Mouse (Mus musculus): Measurements from ENCODE around the gene Map2k5. TPM values are rescaled to one million over a fixed set of nuclear protein-coding genes. Genes with fewer than 3 reads are reported as not detected.

Map2k5 gene
- polyA plus RNA-seq, 1 experiment from 2014 or later = 37.3 TPM

DNA sequence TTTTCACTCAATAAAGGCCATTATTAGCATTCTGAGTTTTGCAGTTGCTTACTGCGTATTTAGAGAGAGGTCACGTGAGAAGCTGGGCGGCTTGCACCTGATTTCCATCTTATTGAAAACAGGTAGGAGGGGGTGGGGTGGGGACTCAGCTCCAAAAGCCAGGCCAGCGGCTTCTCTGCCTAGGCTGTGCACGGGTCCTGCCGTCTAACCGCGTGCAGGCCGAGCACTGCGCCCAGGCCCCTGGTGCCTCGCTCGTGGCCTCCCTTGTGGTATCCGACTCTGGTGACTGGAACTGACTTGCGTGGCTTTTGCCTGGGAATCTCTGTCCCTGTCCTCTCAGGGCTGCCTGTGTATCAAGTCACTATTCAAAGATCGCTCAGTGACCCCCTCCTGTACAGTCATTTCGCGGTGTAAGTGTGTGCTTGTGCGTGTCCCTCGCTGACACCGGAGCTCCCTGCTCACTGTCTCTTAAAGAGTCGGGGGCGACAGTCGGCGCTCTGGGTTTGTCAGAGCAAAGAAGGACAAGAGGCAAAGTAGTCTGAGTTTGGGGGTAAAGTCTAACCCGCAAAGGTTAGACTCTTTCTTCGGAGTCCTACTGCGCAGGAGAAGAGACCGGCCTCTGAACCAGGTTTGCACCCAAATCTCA, 245.6 kb downstream of the Map2k5 start:
- TF ChIP-seq CTCF (IDR thresholded peaks at IDR 0.05; ENCODE audit: low read depth) = no peak
- 3% methylated on average over 28 of the region's 28 CpGs for WGBS
- H3K36me3 ChIP-seq (ENCODE audit: insufficient read depth) = no peaks in the 10 kb centered on the region
- H3K4me3 ChIP-seq (ENCODE audit: low read depth, low read length) = peak overlapping the region; percentile 62
- peak overlapping the region; percentile 80 for H3K27ac ChIP-seq (ENCODE audit: low read depth)
- H3K9ac ChIP-seq = peak overlapping the region; percentile 74
- H3K9me3 ChIP-seq (ENCODE audit: low read depth, low read length) = no peaks in the 10 kb centered on the region
- DNase-seq = peak; percentile 58
- ATAC-seq (ENCODE audit: insufficient read depth) = peak; percentile 16; the same call in 1 of the 2 replicates
- H3K27me3 ChIP-seq (ENCODE audit: insufficient read depth, low read length) = peaks cover 36% of the 10 kb centered on the region
- peak overlapping the region; percentile 87 for H3K4me2 ChIP-seq
- peaks cover 6% of the 10 kb centered on the region; the same call in 1 of the 2 replicates for H3K4me1 ChIP-seq (ENCODE audit: insufficient read depth)

- no peak for ATAC-seq (ENCODE audit: insufficient read depth)
- Histone ChIP-seq H3K4me3 (ENCODE audit: low read depth, low read length) (no peak overlapping the region), H3K4me1 (ENCODE audit: insufficient read depth) (peaks cover 6% of the 10 kb centered on the region; the same call in 1 of the 2 replicates), H3K9me3 (ENCODE audit: low read depth, low read length) (no peaks in the 10 kb centered on the region), H3K9ac (no peak overlapping the region), H3K4me2 (no peak overlapping the region), H3K27me3 (ENCODE audit: insufficient read depth, low read length) (peaks cover 13% of the 10 kb centered on the region), H3K36me3 (ENCODE audit: insufficient read depth) (no peaks in the 10 kb centered on the region), H3K27ac (ENCODE audit: low read depth) (no peak overlapping the region)
- WGBS = 64% methylated on average over 8 of the region's 8 CpGs
- no peak for TF ChIP-seq CTCF (IDR thresholded peaks at IDR 0.05; ENCODE audit: low read depth)
- DNase-seq = no peak
These were observed 248.1 kb downstream of the Map2k5 start for GRCm38 (mm10) chr9:63129641-63130041.

- Histone ChIP-seq H3K36me3 (ENCODE audit: insufficient read depth) (no peaks in the 10 kb centered on the region), H3K4me3 (ENCODE audit: low read depth, low read length) (no peak overlapping the region), H3K9me3 (ENCODE audit: low read depth, low read length) (no peaks in the 10 kb centered on the region), H3K27ac (ENCODE audit: low read depth) (no peak overlapping the region), H3K4me1 (ENCODE audit: insufficient read depth) (no peaks in the 10 kb centered on the region), H3K9ac (peak overlapping the region; percentile 10; the same call in 1 of the 2 replicates), H3K27me3 (ENCODE audit: insufficient read depth, low read length) (no peaks in the 10 kb centered on the region), H3K4me2 (peak overlapping the region; percentile 82)
- TF ChIP-seq CTCF (IDR thresholded peaks at IDR 0.05; ENCODE audit: low read depth) = no peak
- WGBS = 40% methylated on average over 9 of the region's 9 CpGs
- DNase-seq = no peak
- no peak for ATAC-seq (ENCODE audit: insufficient read depth)
These were observed 253.2 kb downstream of the Map2k5 start for GRCm38 (mm10) chr9:63124512-63124911.

DNA sequence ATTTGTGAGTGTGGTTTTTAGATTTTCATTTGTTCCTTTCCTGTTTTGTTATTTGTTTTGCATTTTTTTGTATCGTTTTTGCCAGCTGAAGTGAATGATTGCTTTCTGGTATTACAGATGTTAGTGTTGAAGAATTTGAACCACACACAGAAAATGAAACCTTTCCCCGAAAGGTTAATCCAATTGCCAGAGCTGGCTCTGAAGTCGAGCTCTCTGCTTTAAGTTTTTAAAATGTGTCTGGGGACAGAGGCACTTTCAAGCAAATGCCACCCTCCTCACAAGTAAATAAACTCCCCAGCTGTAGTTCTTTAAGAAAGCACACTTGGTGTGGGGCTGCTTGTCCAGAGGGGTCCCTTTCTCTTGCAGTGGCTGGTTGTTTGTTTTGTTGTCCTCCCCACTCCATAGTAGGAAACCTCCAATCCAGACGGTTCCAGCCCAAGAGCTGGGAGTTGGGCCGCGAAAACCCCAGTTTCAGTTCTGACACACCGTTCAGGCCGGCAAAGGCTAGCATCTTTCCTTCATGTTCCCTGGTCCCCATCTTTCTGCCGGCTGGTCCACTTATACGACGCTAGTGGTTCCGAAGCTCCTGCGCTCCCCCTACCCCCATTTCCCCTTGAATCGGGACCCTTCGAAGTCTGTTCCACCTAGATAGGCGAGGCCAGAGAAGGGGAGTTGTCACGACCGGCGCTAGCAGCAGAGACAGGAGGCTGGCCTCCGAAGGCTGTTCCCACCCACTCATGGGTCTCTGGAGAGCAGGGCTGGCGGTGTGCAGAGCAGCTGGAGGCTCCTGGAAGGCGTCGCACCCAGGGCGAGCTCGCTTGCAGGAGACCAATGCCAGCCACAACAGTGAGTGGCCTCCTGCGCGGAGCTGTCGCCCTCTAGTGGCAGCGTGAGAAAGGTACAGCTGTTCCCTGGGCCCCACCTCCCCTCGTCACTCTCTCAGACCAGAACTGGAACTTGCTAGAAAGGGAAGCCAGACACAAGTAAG, 254.0 kb downstream of the Map2k5 start:
- Histone ChIP-seq H3K27me3 (ENCODE audit: insufficient read depth, low read length) (no peaks in the 10 kb centered on the region), H3K27ac (ENCODE audit: low read depth) (peak overlapping the region; percentile 76), H3K4me2 (peak overlapping the region; percentile 82), H3K4me3 (ENCODE audit: low read depth, low read length) (peak overlapping the region; percentile 44), H3K36me3 (ENCODE audit: insufficient read depth) (no peaks in the 10 kb centered on the region), H3K4me1 (ENCODE audit: insufficient read depth) (no peaks in the 10 kb centered on the region), H3K9ac (peak overlapping the region; percentile 38), H3K9me3 (ENCODE audit: low read depth, low read length) (no peaks in the 10 kb centered on the region)
- peak; percentile 99 for ATAC-seq (ENCODE audit: insufficient read depth)
- peak; percentile 98 for DNase-seq
- peak; percentile 100 for TF ChIP-seq CTCF (IDR thresholded peaks at IDR 0.05; ENCODE audit: low read depth)
- 6% methylated on average over 30 of the region's 30 CpGs for WGBS

DNA sequence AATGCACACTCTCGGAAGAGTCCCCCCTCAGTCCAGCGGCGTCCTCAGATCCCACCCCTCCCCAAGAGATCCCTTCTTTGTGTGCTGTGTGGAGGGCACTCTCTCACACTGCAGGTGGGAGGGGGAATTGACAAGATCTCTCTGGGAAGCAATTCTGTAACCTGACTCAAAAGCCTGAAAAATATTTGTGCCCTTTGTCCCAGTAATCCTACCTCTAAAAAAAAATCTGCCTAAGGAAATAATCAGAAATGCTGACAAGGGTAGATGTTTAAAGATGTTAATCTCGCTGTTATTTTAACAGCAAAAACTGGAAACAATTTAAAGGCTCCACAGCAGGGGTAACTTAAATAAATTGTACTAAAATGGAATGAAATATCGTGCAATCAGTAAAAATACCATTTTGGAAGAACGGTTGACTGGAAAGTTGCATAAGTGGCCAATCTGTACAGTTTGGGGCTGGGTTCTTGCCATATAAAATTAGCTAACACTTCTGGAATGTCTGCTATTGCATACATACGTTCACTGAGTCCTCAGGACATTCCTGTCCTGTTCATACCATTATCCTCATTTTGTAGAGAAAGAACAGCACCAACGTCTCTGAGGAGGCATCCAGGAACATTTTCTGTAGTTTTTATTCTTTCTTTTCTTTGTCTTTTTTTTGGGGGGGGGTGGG, 255.4 kb downstream of the Map2k5 start:
- no peak for TF ChIP-seq CTCF (IDR thresholded peaks at IDR 0.05; ENCODE audit: low read depth)
- H3K4me3 ChIP-seq (ENCODE audit: low read depth, low read length) = no peak overlapping the region
- WGBS = 43% methylated on average over 8 of the region's 8 CpGs
- no peak overlapping the region for H3K4me2 ChIP-seq
- no peaks in the 10 kb centered on the region for H3K27me3 ChIP-seq (ENCODE audit: insufficient read depth, low read length)
- no peaks in the 10 kb centered on the region for H3K36me3 ChIP-seq (ENCODE audit: insufficient read depth)
- H3K9ac ChIP-seq = no peak overlapping the region
- DNase-seq (peak; percentile 69), ATAC-seq (ENCODE audit: insufficient read depth) (no peak)
- no peaks in the 10 kb centered on the region for H3K9me3 ChIP-seq (ENCODE audit: low read depth, low read length)
- H3K4me1 ChIP-seq (ENCODE audit: insufficient read depth) = no peaks in the 10 kb centered on the region
- no peak overlapping the region for H3K27ac ChIP-seq (ENCODE audit: low read depth)

DNA sequence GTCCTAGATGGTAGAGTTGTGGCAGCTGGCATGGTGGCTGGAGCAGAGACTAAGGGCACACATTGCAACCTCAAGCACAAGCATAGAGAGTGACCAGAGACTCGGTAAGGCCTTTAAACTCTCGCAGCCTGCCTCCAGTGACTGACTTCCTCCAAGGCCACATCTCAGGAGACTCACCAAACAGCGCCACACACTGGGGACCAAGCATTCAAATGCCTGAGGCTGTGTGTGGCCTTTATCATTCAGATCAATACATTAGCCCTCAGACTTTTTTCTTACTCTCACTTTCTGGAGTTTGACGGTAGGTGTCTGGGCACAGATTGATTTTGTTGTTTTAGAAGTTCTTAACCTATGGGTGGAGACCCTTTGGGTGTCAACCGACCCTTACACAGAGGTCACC, 259.3 kb downstream of the Map2k5 start:
- Histone ChIP-seq H3K4me3 (ENCODE audit: low read depth, low read length) (no peak overlapping the region), H3K4me1 (ENCODE audit: insufficient read depth) (no peaks in the 10 kb centered on the region), H3K4me2 (no peak overlapping the region), H3K9me3 (ENCODE audit: low read depth, low read length) (no peaks in the 10 kb centered on the region), H3K27ac (ENCODE audit: low read depth) (no peak overlapping the region), H3K9ac (no peak overlapping the region), H3K27me3 (ENCODE audit: insufficient read depth, low read length) (no peaks in the 10 kb centered on the region), H3K36me3 (ENCODE audit: insufficient read depth) (no peaks in the 10 kb centered on the region)
- no peak for TF ChIP-seq CTCF (IDR thresholded peaks at IDR 0.05; ENCODE audit: low read depth)
- DNase-seq = no peak
- WGBS = 62% methylated on average over 5 of the region's 5 CpGs
- ATAC-seq (ENCODE audit: insufficient read depth) = no peak

Other genes with a start within 250 kb of the Map2k5 start
- gene Skor1, start 228.9 kb downstream of the Map2k5 start, polyA plus RNA-seq (2014; fragmentation: Nextera tagmentation; extraction: Ambion mirVana) = not detected in 2 replicates
- gene 2300009A05Rik, start 21.3 kb upstream of the Map2k5 start, polyA plus RNA-seq (2014; fragmentation: Nextera tagmentation; extraction: Ambion mirVana) = 37.5 and 39.5 TPM in 2 replicates
- 0.05 and 0.08 TPM in 2 replicates for gene Iqch, start 224.6 kb upstream of the Map2k5 start, polyA plus RNA-seq (2014; fragmentation: Nextera tagmentation; extraction: Ambion mirVana)
- 27.3 and 29.1 TPM in 2 replicates for gene Aagab, start 224.8 kb upstream of the Map2k5 start, polyA plus RNA-seq (2014; fragmentation: Nextera tagmentation; extraction: Ambion mirVana)